Mouse (Mus musculus): Measurements from ENCODE around the gene Fam198b. TPM values are rescaled to one million over a fixed set of nuclear protein-coding genes. Genes with fewer than 3 reads are reported as not detected.

Gene Fam198b
- 1.9 and 2.1 TPM in 2 replicates for polyA plus RNA-seq (2012; rRNA removed)

- Histone ChIP-seq H3K4me3 (ENCODE audit: extremely low read depth, insufficient read depth, insufficient read length) (no peak within 1 kb of the TSS), H3K27ac (ENCODE audit: insufficient read depth, low read length) (no peak within 1 kb of the TSS), H3K36me3 (ENCODE audit: control insufficient read depth, insufficient read depth, low read length) (no peaks in the 10 kb centered on the region), H3K27me3 (ENCODE audit: control insufficient read depth, insufficient read depth, low read length) (no peaks in the 10 kb centered on the region), H3K4me1 (ENCODE audit: control insufficient read depth, insufficient read depth, insufficient read length) (no peaks in the 10 kb centered on the region; the same call in 1 of the 2 replicates)
- WGBS = 52% methylated on average over 5 of the region's 5 CpGs
- no peak for DNase-seq (ENCODE audit: low read depth in 1 of 2, low spot score in 2 of 2)
- TF ChIP-seq POLR2A (IDR thresholded peaks at IDR 0.05; ENCODE audit: low read depth, low read length) = no peak
- no peak for TF ChIP-seq CTCF (IDR thresholded peaks at IDR 0.05; ENCODE audit: extremely low read depth, insufficient read depth, insufficient read length, insufficient replicate concordance)
These were observed at the start of gene Fam198b for GRCm38 (mm10) chr3:79884305-79884704. Fam198b (plus strand) TSS chr3:79884533.

GRCm38 (mm10) chr3:79838751-79839150 is 45.6 kb upstream of the Fam198b start:
- WGBS = 51% methylated on average over 6 of the region's 6 CpGs
- Histone ChIP-seq H3K4me1 (ENCODE audit: control insufficient read depth, insufficient read depth, insufficient read length) (no peaks in the 10 kb centered on the region), H3K27me3 (ENCODE audit: control insufficient read depth, insufficient read depth, low read length) (no peaks in the 10 kb centered on the region), H3K27ac (ENCODE audit: insufficient read depth, low read length) (no peak overlapping the region), H3K4me3 (ENCODE audit: extremely low read depth, insufficient read depth, insufficient read length) (no peak overlapping the region), H3K36me3 (ENCODE audit: control insufficient read depth, insufficient read depth, low read length) (no peaks in the 10 kb centered on the region)
- no peak for TF ChIP-seq CTCF (IDR thresholded peaks at IDR 0.05; ENCODE audit: extremely low read depth, insufficient read depth, insufficient read length, insufficient replicate concordance)
- no peak for TF ChIP-seq POLR2A (IDR thresholded peaks at IDR 0.05; ENCODE audit: low read depth, low read length)
- DNase-seq (ENCODE audit: low read depth in 1 of 2, low spot score in 2 of 2) = no peak

GRCm38 (mm10) chr3:79841475-79841874 is 42.9 kb upstream of the Fam198b start:
- H3K4me3 ChIP-seq (ENCODE audit: extremely low read depth, insufficient read depth, insufficient read length) = no peak overlapping the region
- no peaks in the 10 kb centered on the region for H3K27me3 ChIP-seq (ENCODE audit: control insufficient read depth, insufficient read depth, low read length)
- H3K4me1 ChIP-seq (ENCODE audit: control insufficient read depth, insufficient read depth, insufficient read length) = no peaks in the 10 kb centered on the region
- no peak for DNase-seq (ENCODE audit: low read depth in 1 of 2, low spot score in 2 of 2)
- 81% methylated on average over 6 of the region's 6 CpGs for WGBS
- no peak overlapping the region for H3K27ac ChIP-seq (ENCODE audit: insufficient read depth, low read length)
- no peaks in the 10 kb centered on the region for H3K36me3 ChIP-seq (ENCODE audit: control insufficient read depth, insufficient read depth, low read length)
- TF ChIP-seq POLR2A (IDR thresholded peaks at IDR 0.05; ENCODE audit: low read depth, low read length) (no peak), CTCF (IDR thresholded peaks at IDR 0.05; ENCODE audit: extremely low read depth, insufficient read depth, insufficient read length, insufficient replicate concordance) (no peak)

GRCm38 (mm10) chr3:79842165-79842564 is 42.2 kb upstream of the Fam198b start:
- DNase-seq (ENCODE audit: low read depth in 1 of 2, low spot score in 2 of 2) = peak; percentile 50 to 79
- H3K4me1 ChIP-seq (ENCODE audit: control insufficient read depth, insufficient read depth, insufficient read length) = no peaks in the 10 kb centered on the region
- H3K27ac ChIP-seq (ENCODE audit: insufficient read depth, low read length) = peak overlapping the region; percentile 59; the same call in 1 of the 2 replicates
- TF ChIP-seq POLR2A (IDR thresholded peaks at IDR 0.05; ENCODE audit: low read depth, low read length) = no peak
- no peak for TF ChIP-seq CTCF (IDR thresholded peaks at IDR 0.05; ENCODE audit: extremely low read depth, insufficient read depth, insufficient read length, insufficient replicate concordance)
- 5% methylated on average over 12 of the region's 12 CpGs for WGBS
- H3K4me3 ChIP-seq (ENCODE audit: extremely low read depth, insufficient read depth, insufficient read length) = peak overlapping the region; percentile 68
- no peaks in the 10 kb centered on the region for H3K36me3 ChIP-seq (ENCODE audit: control insufficient read depth, insufficient read depth, low read length)
- H3K27me3 ChIP-seq (ENCODE audit: control insufficient read depth, insufficient read depth, low read length) = no peaks in the 10 kb centered on the region

GRCm38 (mm10) chr3:79842616-79843016 is 41.7 kb upstream of the Fam198b start:
- Histone ChIP-seq H3K36me3 (ENCODE audit: control insufficient read depth, insufficient read depth, low read length) (no peaks in the 10 kb centered on the region), H3K4me3 (ENCODE audit: extremely low read depth, insufficient read depth, insufficient read length) (peak overlapping the region; percentile 68), H3K27ac (ENCODE audit: insufficient read depth, low read length) (peak overlapping the region; percentile 59), H3K27me3 (ENCODE audit: control insufficient read depth, insufficient read depth, low read length) (no peaks in the 10 kb centered on the region), H3K4me1 (ENCODE audit: control insufficient read depth, insufficient read depth, insufficient read length) (no peaks in the 10 kb centered on the region)
- 2% methylated on average over 19 of the region's 19 CpGs for WGBS
- TF ChIP-seq POLR2A (IDR thresholded peaks at IDR 0.05; ENCODE audit: low read depth, low read length) = no peak
- no peak for TF ChIP-seq CTCF (IDR thresholded peaks at IDR 0.05; ENCODE audit: extremely low read depth, insufficient read depth, insufficient read length, insufficient replicate concordance)
- peak; percentile 64 to 66 for DNase-seq (ENCODE audit: low read depth in 1 of 2, low spot score in 2 of 2)

- H3K36me3 ChIP-seq (ENCODE audit: control insufficient read depth, insufficient read depth, low read length) = no peaks in the 10 kb centered on the region
- no peak overlapping the region for H3K4me3 ChIP-seq (ENCODE audit: extremely low read depth, insufficient read depth, insufficient read length)
- no peaks in the 10 kb centered on the region for H3K27me3 ChIP-seq (ENCODE audit: control insufficient read depth, insufficient read depth, low read length)
- H3K27ac ChIP-seq (ENCODE audit: insufficient read depth, low read length) = no peak overlapping the region
- 65% methylated on average over 9 of the region's 9 CpGs for WGBS
- no peak for TF ChIP-seq CTCF (IDR thresholded peaks at IDR 0.05; ENCODE audit: extremely low read depth, insufficient read depth, insufficient read length, insufficient replicate concordance)
- no peak for TF ChIP-seq POLR2A (IDR thresholded peaks at IDR 0.05; ENCODE audit: low read depth, low read length)
- H3K4me1 ChIP-seq (ENCODE audit: control insufficient read depth, insufficient read depth, insufficient read length) = no peaks in the 10 kb centered on the region
- DNase-seq (ENCODE audit: low read depth in 1 of 2, low spot score in 2 of 2) = peak in 1 of 2 experiments; percentile 28
These were observed 40.3 kb upstream of the Fam198b start for GRCm38 (mm10) chr3:79843999-79844398.

GRCm38 (mm10) chr3:79846633-79847032 is 37.7 kb upstream of the Fam198b start:
- H3K27me3 ChIP-seq (ENCODE audit: control insufficient read depth, insufficient read depth, low read length) = no peaks in the 10 kb centered on the region
- H3K27ac ChIP-seq (ENCODE audit: insufficient read depth, low read length) = no peak overlapping the region
- no peak overlapping the region for H3K4me3 ChIP-seq (ENCODE audit: extremely low read depth, insufficient read depth, insufficient read length)
- no peak for TF ChIP-seq POLR2A (IDR thresholded peaks at IDR 0.05; ENCODE audit: low read depth, low read length)
- no peak for TF ChIP-seq CTCF (IDR thresholded peaks at IDR 0.05; ENCODE audit: extremely low read depth, insufficient read depth, insufficient read length, insufficient replicate concordance)
- no peaks in the 10 kb centered on the region for H3K4me1 ChIP-seq (ENCODE audit: control insufficient read depth, insufficient read depth, insufficient read length)
- no peak for DNase-seq (ENCODE audit: low read depth in 1 of 2, low spot score in 2 of 2)
- no peaks in the 10 kb centered on the region for H3K36me3 ChIP-seq (ENCODE audit: control insufficient read depth, insufficient read depth, low read length)
- 37% methylated on average over 5 of the region's 5 CpGs for WGBS

Data from spleen, adult 2 months (tissue).